Mouse (Mus musculus) G1E (cell line): ENCODE data around the gene Evc. TPM values are rescaled to one million over a fixed set of nuclear protein-coding genes. Genes with fewer than 3 reads are reported as not detected.

ENCODE experiments used
- ATAC-seq: 2 replicates; pipeline ENCODE4 v1.8.0; 2016; ENCODE audit warnings: mild to moderate bottlenecking; ENCODE audit not compliant: insufficient number of reproducible peaks, poor library complexity, low FRiP score, severe bottlenecking; ENCODE audit errors: extremely low read depth
- DNase-seq: peaks from one replicate; pipeline ENCODE4 v3.0.0; 2012; ENCODE audit warnings: low spot score
- H3K27me3 ChIP-seq: 2 replicates; pipeline ENCODE4 v1.6.1; 2012; ENCODE audit warnings: mild to moderate bottlenecking, low read length, inconsistent platforms; ENCODE audit not compliant: insufficient read depth
- H3K36me3 ChIP-seq: replicated peaks from 2 replicates; pipeline ENCODE3; 2012; ENCODE audit warnings: mild to moderate bottlenecking, inconsistent platforms
- H3K4me1 ChIP-seq: 2 replicates; pipeline ENCODE4 v1.6.1; 2012; ENCODE audit warnings: low read depth, low read length, inconsistent platforms, mixed read lengths; ENCODE audit not compliant: insufficient read depth
- H3K4me3 ChIP-seq: 2 replicates; pipeline ENCODE4 v1.5.1; 2012; ENCODE audit warnings: low read depth, mild to moderate bottlenecking, inconsistent platforms, low read length, moderate library complexity, mixed read lengths
- H3K9me3 ChIP-seq: replicated peaks from 2 replicates; pipeline ENCODE4 v1.6.1; 2012; ENCODE audit warnings: inconsistent platforms
- CTCF ChIP-seq: IDR thresholded peaks from 2 replicates; pipeline ENCODE4 v1.5.1; 2012; ENCODE audit warnings: low read depth, low read length, inconsistent platforms, mixed read lengths
- GATA1 ChIP-seq: IDR thresholded peaks from 2 replicates; pipeline ENCODE4 v1.6.1; 2012; ENCODE audit warnings: borderline replicate concordance, low read length, inconsistent platforms, mixed read lengths
- GATA2 ChIP-seq: IDR thresholded peaks from 2 replicates; pipeline ENCODE4 v1.6.1; 2012; ENCODE audit warnings: low read depth, low read length, inconsistent platforms, borderline replicate concordance
- POLR2AphosphoS5 ChIP-seq: IDR thresholded peaks from 2 replicates; pipeline ENCODE4 v1.6.1; 2012; ENCODE audit warnings: low read depth, low read length, inconsistent platforms; ENCODE audit not compliant: insufficient replicate concordance
- TAL1 ChIP-seq: conservative IDR thresholded peaks from 2 replicates; pipeline ENCODE4 v1.6.1; 2012; ENCODE audit warnings: low read depth, low read length, inconsistent platforms, mixed read lengths
- polyA plus RNA-seq: library from polyadenylated mRNA; stranded (reverse); fragments of >175 nt; gene quantifications from 2 replicates; pipeline ENCODE4 v1.2.3, GENCODE M21; 2012
- total RNA-seq, 2 experiments: library from RNA; stranded (forward) in 1 of 2; stranded (reverse) in 1 of 2; fragments of 200-1000 nt in 1 of 2; fragments of >200 nt in 1 of 2; fragmentation: Nextera tagmentation in 1 of 2; gene quantifications; 2 replicates each; pipeline ENCODE4 v1.2.3; 2014 to 2017

The Evc gene
- total and polyA plus RNA-seq, 3 experiments: not detected

GRCm38 (mm10) chr5:37335061-37335460 lies 1.6 kb downstream of the Evc start:
- Histone ChIP-seq H3K4me1 (no peaks in the 10 kb centered on the region), H3K27me3 (no peaks in the 10 kb centered on the region), H3K4me3 (no peak overlapping the region), H3K36me3 (no peaks in the 10 kb centered on the region), H3K9me3 (peaks cover 54% of the 10 kb centered on the region)
- no peak for DNase-seq
- no peak for ATAC-seq
- TF ChIP-seq CTCF (no peak), GATA1 (no peak), GATA2 (no peak), POLR2AphosphoS5 (no peak)

GRCm38 (mm10) chr5:37332066-37332465 lies 4.6 kb downstream of the Evc start:
- TF ChIP-seq POLR2AphosphoS5: no peak
- TF ChIP-seq TAL1: no peak
- TF ChIP-seq GATA2: no peak
- no peak for TF ChIP-seq GATA1
- TF ChIP-seq CTCF: no peak
- Histone ChIP-seq H3K4me1 (no peaks in the 10 kb centered on the region), H3K27me3 (no peaks in the 10 kb centered on the region), H3K36me3 (no peaks in the 10 kb centered on the region), H3K4me3 (no peak overlapping the region), H3K9me3 (peaks cover 41% of the 10 kb centered on the region)
- DNase-seq (no peak), ATAC-seq (no peak)

GRCm38 (mm10) chr5:37331133-37331505 lies 5.6 kb downstream of the Evc start:
- Histone ChIP-seq H3K27me3 (no peaks in the 10 kb centered on the region), H3K36me3 (no peaks in the 10 kb centered on the region), H3K4me3 (no peak overlapping the region), H3K4me1 (no peaks in the 10 kb centered on the region), H3K9me3 (peaks cover 41% of the 10 kb centered on the region)
- DNase-seq (no peak), ATAC-seq (no peak)
- TF ChIP-seq GATA2 (no peak), TAL1 (no peak), GATA1 (no peak), POLR2AphosphoS5 (no peak), CTCF (no peak)

- no peak for TF ChIP-seq GATA1
- TF ChIP-seq CTCF: no peak
- TF ChIP-seq TAL1: no peak
- no peak for TF ChIP-seq GATA2
- TF ChIP-seq POLR2AphosphoS5: no peak
- Histone ChIP-seq H3K4me1 (no peaks in the 10 kb centered on the region), H3K36me3 (no peaks in the 10 kb centered on the region), H3K27me3 (no peaks in the 10 kb centered on the region), H3K9me3 (peaks cover 45% of the 10 kb centered on the region), H3K4me3 (no peak overlapping the region)
- ATAC-seq (no peak), DNase-seq (no peak)
Observed at GRCm38 (mm10) chr5:37330449-37331132, 6.1 kb downstream of the Evc start.

GRCm38 (mm10) chr5:37326675-37327074 lies 10.0 kb downstream of the Evc start:
- H3K9me3 ChIP-seq: peaks cover 44% of the 10 kb centered on the region
- DNase-seq (no peak), ATAC-seq (no peak)
- H3K27me3 ChIP-seq: no peaks in the 10 kb centered on the region
- H3K4me1 ChIP-seq: no peaks in the 10 kb centered on the region
- no peak overlapping the region for H3K4me3 ChIP-seq
- TF ChIP-seq GATA1: no peak
- TF ChIP-seq TAL1: no peak
- H3K36me3 ChIP-seq: no peaks in the 10 kb centered on the region

GRCm38 (mm10) chr5:37320761-37321160 lies 15.9 kb downstream of the Evc start:
- TF ChIP-seq POLR2AphosphoS5 (no peak), TAL1 (no peak), GATA2 (no peak), CTCF (no peak), GATA1 (no peak)
- H3K4me1 ChIP-seq: no peaks in the 10 kb centered on the region
- H3K4me3 ChIP-seq: no peak overlapping the region
- ATAC-seq (no peak), DNase-seq (no peak)
- H3K27me3 ChIP-seq: no peaks in the 10 kb centered on the region
- no peaks in the 10 kb centered on the region for H3K36me3 ChIP-seq
- H3K9me3 ChIP-seq: peaks cover 39% of the 10 kb centered on the region

GRCm38 (mm10) chr5:37320174-37320573 lies 16.5 kb downstream of the Evc start:
- H3K9me3 ChIP-seq: peaks cover 35% of the 10 kb centered on the region
- no peak overlapping the region for H3K4me3 ChIP-seq
- no peak for TF ChIP-seq TAL1
- no peak for TF ChIP-seq GATA1
- no peak for TF ChIP-seq GATA2
- no peak for TF ChIP-seq POLR2AphosphoS5
- TF ChIP-seq CTCF: no peak
- no peaks in the 10 kb centered on the region for H3K27me3 ChIP-seq
- no peaks in the 10 kb centered on the region for H3K4me1 ChIP-seq
- ATAC-seq (no peak), DNase-seq (no peak)
- no peaks in the 10 kb centered on the region for H3K36me3 ChIP-seq
